Mouse (Mus musculus): Measurements from ENCODE around the gene Pax6. TPM values are rescaled to one million over a fixed set of nuclear protein-coding genes. Genes with fewer than 3 reads are reported as not detected.

Gene Pax6
- polyA plus RNA-seq, 1 experiment from 2014 or later = not detected

DNA sequence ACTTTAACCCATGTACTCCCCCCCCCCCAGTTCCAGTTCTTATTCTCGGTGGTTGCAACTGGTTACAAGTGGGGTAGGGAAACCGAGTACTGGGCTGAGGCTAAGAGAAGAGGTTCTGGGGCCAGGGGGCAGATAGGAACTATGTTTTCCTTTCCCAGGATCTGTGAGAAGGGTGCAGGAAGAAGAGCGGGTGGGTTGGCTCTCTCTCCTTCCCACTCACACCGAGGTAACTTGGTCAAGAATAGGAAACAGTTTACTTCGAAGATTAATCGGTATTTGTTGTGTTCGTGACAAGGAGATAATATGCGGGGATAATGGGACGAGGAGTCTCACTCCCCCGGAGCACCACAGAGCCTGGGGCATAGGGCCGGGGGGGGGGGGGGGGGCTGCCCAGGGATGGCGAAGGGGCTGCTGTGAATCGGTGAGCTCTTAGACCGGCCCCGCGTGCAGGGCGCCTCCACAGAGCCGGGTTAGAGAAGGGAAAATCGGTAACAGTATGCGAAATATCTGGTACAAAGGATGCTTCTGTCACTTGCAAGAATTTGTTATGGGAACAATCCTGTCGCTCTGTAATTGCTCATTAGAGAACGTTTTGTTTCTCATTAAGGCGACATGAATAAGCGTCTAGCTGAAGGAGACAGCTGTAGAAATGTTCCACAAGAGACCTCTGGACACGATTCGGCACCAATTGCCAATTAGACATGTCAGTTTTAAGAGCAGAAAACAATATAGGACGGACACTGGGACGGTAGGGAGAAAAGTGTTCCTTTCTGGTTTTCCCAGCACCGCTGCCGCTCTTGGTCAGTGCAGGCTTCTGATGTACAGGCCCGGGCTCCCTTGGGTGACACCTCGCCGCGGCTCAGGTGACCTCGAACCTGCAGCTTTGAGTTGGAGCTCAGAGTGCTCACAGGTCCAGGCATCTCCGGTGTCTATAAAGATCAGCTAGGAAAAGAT lies 17.9 kb downstream of the Pax6 start:
- H3K27ac ChIP-seq (replicated peaks) = no peak overlapping the region
- no peak overlapping the region for H3K4me2 ChIP-seq
- no peak for ATAC-seq (ENCODE audit: insufficient read depth)
- H3K9me3 ChIP-seq (replicated peaks) = no peaks in the 10 kb centered on the region
- WGBS (ENCODE audit: insufficient replicate concordance) = 3% methylated on average over 36 of the region's 36 CpGs
- 0 out of 2 replicates have a peak, but pooled peaks cover 5% of the 10 kb centered on the region for H3K4me1 ChIP-seq (replicated peaks)
- no peaks in the 10 kb centered on the region for H3K36me3 ChIP-seq (replicated peaks)
- peaks cover 99% of the 10 kb centered on the region for H3K27me3 ChIP-seq
- H3K4me3 ChIP-seq (replicated peaks) = no peak overlapping the region
- no peak overlapping the region for H3K9ac ChIP-seq

DNA sequence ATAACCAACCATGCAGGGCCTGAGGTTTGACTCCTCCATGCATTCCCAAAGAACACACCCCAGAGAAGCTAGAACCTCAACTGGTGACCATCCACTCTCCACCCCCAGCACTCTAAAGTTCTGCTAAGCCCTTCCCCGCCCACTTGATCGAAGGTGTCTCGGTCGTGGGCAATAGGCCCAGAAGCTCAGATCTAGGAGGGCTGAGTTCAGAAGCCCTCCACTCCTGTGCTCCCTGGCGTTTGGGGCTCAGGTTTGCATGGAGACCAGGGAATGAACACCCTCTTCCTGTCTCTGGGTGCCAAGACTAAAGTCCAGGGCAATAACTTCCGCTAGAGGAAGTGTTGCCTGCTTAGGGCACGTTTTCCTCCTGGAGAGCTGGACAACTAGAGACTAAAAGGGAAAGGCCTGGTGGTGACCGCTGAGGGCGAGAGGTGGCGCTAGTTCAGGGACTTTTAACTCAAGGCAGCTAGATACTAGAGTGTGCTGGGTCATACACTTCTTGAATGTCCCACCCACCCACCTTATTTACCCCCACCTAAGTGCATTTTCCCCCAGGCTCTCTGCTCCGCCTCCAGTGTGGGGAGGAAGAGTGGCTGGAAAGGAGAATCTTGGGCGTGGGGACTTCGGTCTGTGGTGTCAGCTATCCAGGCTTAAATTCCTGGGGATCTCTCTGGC lies 18.8 kb downstream of the Pax6 start:
- Histone ChIP-seq H3K4me2 (peak overlapping the region; percentile 35), H3K4me3 (replicated peaks) (peak overlapping the region; percentile 2; the same call in 1 of the 2 replicates), H3K27ac (replicated peaks) (no peak overlapping the region), H3K36me3 (replicated peaks) (no peaks in the 10 kb centered on the region), H3K27me3 (peaks cover 99% of the 10 kb centered on the region), H3K9ac (no peak overlapping the region), H3K9me3 (replicated peaks) (no peaks in the 10 kb centered on the region), H3K4me1 (replicated peaks) (0 out of 2 replicates have a peak, but pooled peaks cover 5% of the 10 kb centered on the region)
- WGBS (ENCODE audit: insufficient replicate concordance) = 2% methylated on average over 13 of the region's 13 CpGs
- no peak for ATAC-seq (ENCODE audit: insufficient read depth)

DNA sequence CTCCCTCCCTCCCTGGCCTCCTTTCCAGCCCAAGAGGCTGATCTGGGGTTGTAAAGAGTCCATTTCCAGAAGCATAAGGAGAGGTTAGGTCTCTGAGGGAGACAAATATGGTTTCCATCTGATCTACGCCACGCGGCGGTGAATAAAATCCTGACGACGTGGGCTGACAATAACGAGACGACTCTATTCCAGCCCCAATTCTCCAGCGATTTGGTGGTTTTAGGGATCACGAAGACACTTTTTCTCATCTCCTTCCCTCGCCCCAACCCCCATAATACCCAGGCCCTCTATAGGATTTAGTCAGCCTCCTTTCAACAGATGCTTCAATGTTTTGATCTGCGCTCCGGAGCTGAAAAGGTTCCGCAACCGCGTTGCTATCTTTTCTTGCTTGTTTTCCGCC lies 19.3 kb downstream of the Pax6 start:
- 0 out of 2 replicates have a peak, but pooled peaks cover 5% of the 10 kb centered on the region for H3K4me1 ChIP-seq (replicated peaks)
- no peaks in the 10 kb centered on the region for H3K9me3 ChIP-seq (replicated peaks)
- no peak for ATAC-seq (ENCODE audit: insufficient read depth)
- WGBS (ENCODE audit: insufficient replicate concordance) = 2% methylated on average over 17 of the region's 17 CpGs
- no peak overlapping the region for H3K9ac ChIP-seq
- peak overlapping the region; percentile 35 for H3K4me2 ChIP-seq
- H3K36me3 ChIP-seq (replicated peaks) = no peaks in the 10 kb centered on the region
- H3K27me3 ChIP-seq = peaks cover 99% of the 10 kb centered on the region
- H3K27ac ChIP-seq (replicated peaks) = no peak overlapping the region
- 0 out of 2 replicates have a peak overlapping the region, but pooled peaks have one; percentile 2 for H3K4me3 ChIP-seq (replicated peaks)

DNA sequence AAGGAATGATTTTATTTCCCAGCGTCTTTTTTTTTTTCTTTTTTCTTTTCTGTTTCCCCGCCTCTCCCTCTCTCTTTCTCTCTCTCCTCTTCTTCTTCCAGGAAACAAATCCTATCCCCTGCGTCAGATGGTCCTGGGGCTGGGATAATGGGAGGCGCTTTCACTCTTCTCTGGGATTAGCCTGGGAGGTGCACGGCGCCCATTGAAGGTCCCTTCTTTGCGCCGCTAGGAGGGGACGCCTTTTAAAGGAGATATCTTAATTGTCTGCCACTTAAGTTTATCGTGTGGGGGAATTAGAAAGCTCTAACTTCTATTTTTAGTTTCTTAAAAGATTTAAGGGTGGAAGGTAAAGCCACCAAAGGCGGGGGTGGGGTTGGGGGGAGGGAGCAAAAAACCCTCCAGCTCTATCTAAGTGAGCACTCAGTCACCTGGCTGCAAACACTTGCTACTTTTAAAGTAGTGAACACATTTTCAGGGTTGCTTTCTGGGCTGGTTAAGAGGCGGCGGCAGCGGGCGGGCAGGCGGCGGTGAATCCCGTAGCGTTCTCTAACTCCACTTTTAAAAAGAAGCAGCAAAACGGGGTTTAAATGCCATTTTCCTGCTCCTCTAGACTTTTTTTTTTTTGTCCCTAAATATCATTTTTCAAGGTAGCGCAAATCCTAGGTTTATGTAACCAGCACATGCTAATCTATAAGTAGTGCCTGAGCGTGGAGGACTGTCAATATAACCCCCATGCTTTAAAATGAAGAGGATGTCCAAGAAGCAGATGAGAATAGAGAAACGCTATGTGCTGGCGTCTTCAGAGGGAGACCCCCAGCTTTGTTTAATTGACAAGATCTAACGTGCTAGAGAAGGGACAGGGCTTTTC lies 20.0 kb downstream of the Pax6 start:
- no peaks in the 10 kb centered on the region for H3K36me3 ChIP-seq (replicated peaks)
- 2% methylated on average over 25 of the region's 25 CpGs for WGBS (ENCODE audit: insufficient replicate concordance)
- H3K4me3 ChIP-seq (replicated peaks) = no peak overlapping the region; the same call in 1 of the 2 replicates
- peak overlapping the region; percentile 35; the same call in 1 of the 2 replicates for H3K4me2 ChIP-seq
- 0 out of 2 replicates have a peak, but pooled peaks cover 5% of the 10 kb centered on the region for H3K4me1 ChIP-seq (replicated peaks)
- H3K9me3 ChIP-seq (replicated peaks) = no peaks in the 10 kb centered on the region
- no peak overlapping the region for H3K27ac ChIP-seq (replicated peaks)
- peaks cover 99% of the 10 kb centered on the region for H3K27me3 ChIP-seq
- no peak for ATAC-seq (ENCODE audit: insufficient read depth)
- no peak overlapping the region for H3K9ac ChIP-seq

DNA sequence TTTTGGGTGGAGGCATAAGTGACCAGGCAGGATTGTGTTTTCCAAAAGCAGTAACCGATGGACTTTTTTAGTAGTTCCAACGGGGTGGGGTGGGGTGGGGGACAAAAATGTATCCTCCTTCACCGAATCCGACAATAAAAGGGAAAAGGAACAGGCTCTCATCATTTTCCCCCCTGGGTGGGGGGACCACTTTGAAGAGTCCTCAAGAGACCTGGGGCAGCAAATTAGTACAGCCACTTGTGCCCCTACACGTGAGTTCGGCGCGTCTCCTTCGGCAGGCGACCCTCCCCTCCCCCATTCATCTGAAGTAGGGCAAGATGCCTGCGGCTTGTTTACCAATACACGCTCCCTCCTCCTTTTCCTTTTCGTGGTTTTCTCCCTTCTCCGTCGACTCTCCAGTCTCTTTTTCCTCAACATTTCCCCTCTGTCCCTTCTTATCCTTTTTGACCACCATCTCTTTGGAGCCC lies 20.6 kb downstream of the Pax6 start:
- Histone ChIP-seq H3K9ac (no peak overlapping the region), H3K4me2 (no peak overlapping the region), H3K27me3 (peaks cover 96% of the 10 kb centered on the region), H3K27ac (replicated peaks) (no peak overlapping the region), H3K36me3 (replicated peaks) (no peaks in the 10 kb centered on the region), H3K9me3 (replicated peaks) (no peaks in the 10 kb centered on the region), H3K4me3 (replicated peaks) (no peak overlapping the region), H3K4me1 (replicated peaks) (0 out of 2 replicates have a peak, but pooled peaks cover 5% of the 10 kb centered on the region)
- no peak for ATAC-seq (ENCODE audit: insufficient read depth)
- WGBS (ENCODE audit: insufficient replicate concordance) = under 1% methylated on average over 15 of the region's 15 CpGs

DNA sequence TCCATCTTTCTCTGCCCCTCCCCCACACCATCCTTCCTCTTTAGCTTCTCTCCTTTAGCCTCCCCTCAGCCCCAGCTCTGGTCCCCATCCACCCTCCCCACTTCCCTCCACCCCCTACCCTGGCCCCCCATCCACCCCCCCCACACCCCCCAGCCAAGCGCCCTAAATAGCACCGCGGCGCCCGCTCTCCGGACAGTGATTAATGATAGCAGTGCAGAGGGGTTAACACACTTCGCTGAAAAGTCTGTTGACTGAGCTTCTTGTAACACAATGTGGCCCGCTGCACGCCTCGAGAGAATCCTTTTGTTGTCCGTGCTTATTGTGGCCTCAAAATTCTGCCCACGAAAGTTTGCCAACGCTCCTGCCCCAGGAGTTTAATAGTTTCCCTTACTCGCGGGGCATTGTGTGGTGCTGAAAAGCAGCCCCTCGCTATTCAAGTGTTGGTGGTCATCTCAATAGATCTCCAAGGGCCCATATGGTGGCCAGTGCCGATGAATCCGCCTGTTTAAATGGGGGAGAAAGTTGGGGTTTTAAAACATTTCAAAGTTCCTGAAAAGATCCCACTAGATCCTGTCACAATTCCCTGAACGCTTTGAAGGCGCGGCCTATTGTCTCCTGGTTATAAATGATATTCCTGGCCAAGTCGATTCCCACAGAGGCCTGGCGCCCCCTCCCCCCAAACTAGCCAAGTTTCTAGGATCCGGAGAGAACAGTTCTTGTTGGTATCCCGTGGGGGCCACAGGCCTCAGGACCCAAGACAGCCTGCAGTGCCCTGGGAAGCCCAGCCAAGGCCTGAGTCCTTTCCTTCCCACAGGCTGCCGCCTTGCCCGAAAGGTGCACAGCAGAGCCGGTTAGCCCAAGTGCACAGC lies 21.3 kb downstream of the Pax6 start:
- H3K4me3 ChIP-seq (replicated peaks) = no peak overlapping the region
- no peaks in the 10 kb centered on the region for H3K36me3 ChIP-seq (replicated peaks)
- no peak overlapping the region for H3K4me2 ChIP-seq
- no peaks in the 10 kb centered on the region for H3K9me3 ChIP-seq (replicated peaks)
- peaks cover 91% of the 10 kb centered on the region for H3K27me3 ChIP-seq
- H3K27ac ChIP-seq (replicated peaks) = no peak overlapping the region
- 6% methylated on average over 28 of the region's 28 CpGs for WGBS (ENCODE audit: insufficient replicate concordance)
- no peak for ATAC-seq (ENCODE audit: insufficient read depth)
- H3K9ac ChIP-seq = no peak overlapping the region
- 0 out of 2 replicates have a peak, but pooled peaks cover 5% of the 10 kb centered on the region for H3K4me1 ChIP-seq (replicated peaks)

DNA sequence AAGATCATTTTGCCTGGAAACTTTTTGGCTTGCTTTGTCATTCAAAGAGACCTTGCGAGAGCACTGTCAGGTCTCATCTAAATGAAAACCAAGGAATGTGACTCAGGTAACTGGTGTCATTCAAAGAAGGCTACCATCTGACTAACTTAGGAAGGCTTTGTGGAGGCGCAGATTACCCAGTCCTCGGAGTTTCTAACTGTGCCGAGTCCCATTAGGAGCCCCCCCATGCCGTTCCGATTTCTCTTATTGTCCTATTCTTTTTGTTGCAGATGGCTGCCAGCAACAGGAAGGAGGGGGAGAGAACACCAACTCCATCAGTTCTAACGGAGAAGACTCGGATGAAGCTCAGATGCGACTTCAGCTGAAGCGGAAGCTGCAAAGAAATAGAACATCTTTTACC lies 22.6 kb downstream of the Pax6 start:
- Histone ChIP-seq H3K4me2 (no peak overlapping the region), H3K4me3 (replicated peaks) (no peak overlapping the region), H3K36me3 (replicated peaks) (no peaks in the 10 kb centered on the region), H3K27me3 (peaks cover 81% of the 10 kb centered on the region), H3K9ac (no peak overlapping the region), H3K4me1 (replicated peaks) (0 out of 2 replicates have a peak, but pooled peaks cover 5% of the 10 kb centered on the region), H3K27ac (replicated peaks) (no peak overlapping the region), H3K9me3 (replicated peaks) (no peaks in the 10 kb centered on the region)
- WGBS (ENCODE audit: insufficient replicate concordance) = 8% methylated on average over 10 of the region's 10 CpGs
- no peak for ATAC-seq (ENCODE audit: insufficient read depth)

DNA sequence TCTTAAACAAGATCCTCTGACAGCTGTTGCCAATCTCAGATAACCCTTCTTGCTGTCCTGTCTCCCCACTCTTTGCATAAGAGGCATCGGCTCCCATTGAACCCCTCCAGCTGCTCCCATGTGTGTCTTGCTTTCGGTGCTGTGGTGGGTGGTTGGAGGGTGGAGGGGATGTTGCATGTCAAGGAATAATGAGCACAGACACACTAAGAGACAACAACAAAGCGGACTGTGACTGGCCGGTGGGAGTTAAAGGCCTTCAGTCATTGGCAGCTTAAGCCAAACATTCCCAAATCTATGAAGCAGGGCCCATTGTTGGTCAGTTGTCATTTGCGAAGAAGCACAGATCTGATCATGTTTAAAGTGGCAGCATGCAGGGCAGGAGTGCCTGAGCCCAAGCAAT lies 29.0 kb downstream of the Pax6 start:
- peaks cover 19% of the 10 kb centered on the region for H3K27me3 ChIP-seq
- no peak overlapping the region for H3K9ac ChIP-seq
- no peaks in the 10 kb centered on the region for H3K9me3 ChIP-seq (replicated peaks)
- H3K4me3 ChIP-seq (replicated peaks) = no peak overlapping the region
- H3K27ac ChIP-seq (replicated peaks) = no peak overlapping the region
- ATAC-seq (ENCODE audit: insufficient read depth) = no peak
- no peak overlapping the region for H3K4me2 ChIP-seq
- no peaks in the 10 kb centered on the region for H3K36me3 ChIP-seq (replicated peaks)
- no peaks in the 10 kb centered on the region for H3K4me1 ChIP-seq (replicated peaks)
- 80% methylated on average over 5 of the region's 5 CpGs for WGBS (ENCODE audit: insufficient replicate concordance)

DNA sequence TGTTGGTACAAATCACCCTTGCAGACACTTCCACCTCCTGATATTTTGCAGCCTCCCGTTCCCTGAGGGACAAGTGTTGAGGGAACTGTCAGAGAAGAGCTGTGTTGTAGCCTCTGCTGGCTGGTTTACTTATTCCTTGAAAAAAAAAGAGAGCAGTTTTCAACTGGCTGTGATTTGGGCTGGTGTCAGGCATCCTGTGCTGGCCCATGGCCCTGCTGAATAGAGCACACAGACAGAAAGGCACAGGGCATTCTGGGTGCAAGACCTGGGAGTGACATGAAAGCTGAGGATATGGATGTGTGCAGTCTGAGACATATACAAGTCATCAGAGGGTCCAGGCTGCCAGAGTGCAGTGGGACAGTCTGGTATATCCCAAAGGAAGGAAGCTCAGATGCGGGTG lies 29.9 kb downstream of the Pax6 start:
- H3K4me1 ChIP-seq (replicated peaks) = no peaks in the 10 kb centered on the region
- H3K4me3 ChIP-seq (replicated peaks) = no peak overlapping the region
- ATAC-seq (ENCODE audit: insufficient read depth) = no peak
- H3K27me3 ChIP-seq = peaks cover 10% of the 10 kb centered on the region
- H3K27ac ChIP-seq (replicated peaks) = no peak overlapping the region
- WGBS (ENCODE audit: insufficient replicate concordance) = 63% methylated on average over 2 of the region's 2 CpGs
- no peak overlapping the region for H3K4me2 ChIP-seq
- no peak overlapping the region for H3K9ac ChIP-seq
- H3K9me3 ChIP-seq (replicated peaks) = no peaks in the 10 kb centered on the region
- H3K36me3 ChIP-seq (replicated peaks) = no peaks in the 10 kb centered on the region

DNA sequence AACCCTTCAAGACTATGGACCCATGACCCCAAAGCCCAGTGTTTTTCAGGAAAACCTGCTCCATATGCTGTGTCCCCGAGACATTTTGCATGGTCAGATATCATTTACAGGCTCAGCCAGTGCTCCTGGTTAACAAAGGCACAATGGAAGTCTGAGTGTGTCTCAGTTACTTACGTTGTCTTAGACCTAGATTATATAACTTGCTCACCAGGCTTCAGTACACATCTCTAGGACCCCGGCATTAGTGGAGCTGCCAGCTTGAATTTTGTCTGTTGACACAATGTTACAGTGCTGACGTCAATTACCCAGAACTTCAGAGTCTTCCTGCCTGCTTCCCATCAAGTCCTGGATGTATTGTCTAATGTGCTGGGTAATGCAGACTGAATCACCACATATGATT lies 33.1 kb downstream of the Pax6 start:
- Histone ChIP-seq H3K4me2 (no peak overlapping the region), H3K9ac (no peak overlapping the region), H3K4me3 (replicated peaks) (no peak overlapping the region), H3K27me3 (no peaks in the 10 kb centered on the region), H3K27ac (replicated peaks) (no peak overlapping the region), H3K4me1 (replicated peaks) (no peaks in the 10 kb centered on the region), H3K36me3 (replicated peaks) (no peaks in the 10 kb centered on the region), H3K9me3 (replicated peaks) (no peaks in the 10 kb centered on the region)
- no peak for ATAC-seq (ENCODE audit: insufficient read depth)
- WGBS (ENCODE audit: insufficient replicate concordance) = 62% methylated on average over 4 of the region's 4 CpGs

Data from liver, embryonic 15.5 days (tissue).